Mouse (Mus musculus) brain, embryonic 14.5 days (tissue): Measurements from ENCODE around the gene Mtss1l. TPM values are rescaled to one million over a fixed set of nuclear protein-coding genes. Genes with fewer than 3 reads are reported as not detected.

Experiments
- DNase-seq: peaks from one replicate; pipeline ENCODE4 v3.0.0-alpha.2; 2011; ENCODE audit warnings: low read depth
- CTCF ChIP-seq: fragments of 200-500 bp; IDR thresholded peaks from 2 replicates; pipeline ENCODE4 v1.5.1; 2012; ENCODE audit warnings: inconsistent platforms, mild to moderate bottlenecking, moderate library complexity, borderline replicate concordance; ENCODE audit not compliant: insufficient read depth, insufficient read length; ENCODE audit errors: extremely low read depth
- POLR2A ChIP-seq: fragments of 200-500 bp; IDR thresholded peaks from 2 replicates; pipeline ENCODE4 v1.6.1; 2012; ENCODE audit warnings: mild to moderate bottlenecking, inconsistent platforms, borderline replicate concordance; ENCODE audit not compliant: poor library complexity, insufficient read depth, insufficient read length, severe bottlenecking; ENCODE audit errors: extremely low read depth
- polyA plus RNA-seq: library from polyadenylated mRNA; depleted of rRNA; stranded (reverse); fragments of >200 nt; gene quantifications from 2 replicates; pipeline ENCODE4 v1.2.3, GENCODE M21; 2012

Gene Mtss1l
- polyA plus RNA-seq, 1 experiment = 189 TPM

DNA sequence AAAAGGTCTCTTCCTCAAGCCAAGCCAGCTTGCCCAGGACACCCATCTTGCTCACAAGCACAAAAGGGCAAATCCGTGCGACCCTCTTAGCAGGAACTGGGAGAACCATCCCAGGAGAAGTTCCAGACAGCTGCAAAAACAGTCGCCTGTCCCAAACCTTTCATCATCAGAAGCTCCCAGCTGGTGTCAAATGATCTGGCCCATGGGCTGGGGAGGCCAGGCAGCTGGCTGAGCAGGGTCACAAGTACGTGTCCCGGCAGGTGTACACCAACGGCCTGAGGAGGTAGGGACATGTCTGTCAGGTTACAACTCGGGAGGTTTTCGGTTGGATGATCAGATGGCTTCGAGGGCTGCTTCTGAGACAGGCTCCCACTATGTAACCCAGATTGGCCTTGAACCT lies 25.4 kb downstream of the Mtss1l start:
- no peak for TF ChIP-seq CTCF
- no peak for TF ChIP-seq POLR2A

DNA sequence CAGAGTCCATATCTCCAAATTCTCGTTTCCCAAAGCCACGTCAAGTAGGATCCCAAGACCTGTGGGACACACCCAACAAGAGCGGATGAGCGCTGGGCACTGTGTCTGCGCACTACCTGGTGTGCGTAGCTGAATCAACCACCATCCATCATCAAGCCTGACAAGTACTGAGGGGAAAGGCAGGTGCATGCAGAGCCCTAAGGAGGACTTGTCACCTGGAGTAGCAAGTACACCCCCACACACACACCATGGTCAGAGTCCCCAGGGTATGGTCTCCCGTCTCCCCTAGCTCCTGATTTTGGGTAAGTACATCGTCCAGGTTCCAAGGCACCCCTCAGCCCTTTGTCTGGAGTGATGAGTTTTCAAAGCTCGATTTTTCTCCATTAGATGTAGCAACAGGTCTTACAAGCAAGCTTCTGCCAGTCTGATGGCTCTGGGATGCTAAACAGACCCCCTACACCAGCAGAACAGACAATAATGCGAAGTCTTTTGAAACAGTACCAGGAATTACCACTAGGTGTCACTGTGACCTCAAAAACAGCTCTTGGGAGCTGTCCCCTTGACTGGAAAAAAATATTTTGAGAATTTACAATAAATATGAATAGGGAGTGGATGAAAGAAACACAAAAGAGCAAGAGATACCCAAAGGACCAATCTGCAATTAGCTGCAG lies 28.4 kb downstream of the Mtss1l start:
- DNase-seq = peak; percentile 88
- TF ChIP-seq POLR2A = no peak
- TF ChIP-seq CTCF = peak; percentile 67; the same call in 1 of the 2 replicates

More for the DNA sequence above, 25.4 kb downstream of the Mtss1l start:
- no peak for DNase-seq

DNA sequence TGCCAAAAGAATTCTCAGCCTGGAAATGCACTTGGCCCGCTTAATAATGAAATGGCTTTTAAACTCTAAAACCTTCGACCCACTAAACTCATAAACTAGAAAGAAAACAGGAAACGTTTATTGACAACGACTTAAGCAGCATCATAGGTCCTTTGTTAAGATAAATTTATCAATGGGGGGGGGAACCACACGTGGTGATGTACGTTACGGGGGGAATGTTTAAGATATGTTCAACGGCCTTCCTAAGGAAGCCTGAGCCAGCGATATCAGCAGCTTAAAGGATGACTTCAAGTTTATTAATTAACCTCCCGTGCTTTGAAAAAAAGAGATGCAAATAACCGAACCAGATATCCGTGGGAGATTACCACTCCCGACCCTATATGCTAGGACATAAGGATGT lies 29.0 kb downstream of the Mtss1l start:
- no peak for TF ChIP-seq CTCF
- no peak for TF ChIP-seq POLR2A
- DNase-seq = no peak

DNA sequence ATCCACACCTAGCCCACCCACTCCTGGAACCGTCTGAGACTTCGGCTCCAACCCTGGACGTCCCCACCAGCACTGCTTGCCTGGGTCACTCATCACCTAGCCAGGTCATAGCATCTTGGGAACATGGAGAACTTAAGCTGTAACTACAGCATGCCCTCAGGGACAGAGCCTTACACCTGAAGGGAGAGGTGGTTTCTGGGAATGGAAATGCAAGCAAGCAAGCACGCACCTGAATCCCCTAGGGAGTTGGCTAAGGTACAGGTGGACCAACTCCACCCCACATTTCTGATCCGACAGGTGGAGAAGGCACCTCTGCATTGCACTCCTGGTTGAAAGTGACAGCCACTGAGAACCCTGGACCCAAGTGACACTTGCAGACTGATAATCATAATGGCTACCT lies 30.2 kb downstream of the Mtss1l start:
- DNase-seq = no peak
- TF ChIP-seq POLR2A (no peak), CTCF (no peak)

DNA sequence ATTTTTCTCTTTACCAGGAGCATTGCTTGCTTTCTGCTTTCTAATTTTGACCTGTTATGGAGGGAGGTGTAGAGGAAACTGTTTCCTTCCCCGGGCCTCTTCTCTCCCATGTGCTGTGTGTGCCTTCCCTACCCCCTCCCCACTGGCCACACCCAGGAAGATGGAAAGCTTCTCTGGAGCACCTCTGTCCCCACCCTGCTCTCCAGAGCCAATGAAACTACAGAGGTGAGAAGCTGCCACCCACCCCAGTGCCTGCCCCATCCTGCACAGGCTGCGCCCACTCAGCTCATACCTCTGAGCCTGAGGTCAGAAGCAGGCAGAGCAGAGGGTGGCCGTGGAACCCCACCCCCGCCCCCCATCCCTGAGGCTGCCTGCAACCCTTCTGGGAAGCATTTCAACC lies 33.4 kb downstream of the Mtss1l start:
- DNase-seq = no peak
- TF ChIP-seq POLR2A = no peak
- no peak for TF ChIP-seq CTCF

DNA sequence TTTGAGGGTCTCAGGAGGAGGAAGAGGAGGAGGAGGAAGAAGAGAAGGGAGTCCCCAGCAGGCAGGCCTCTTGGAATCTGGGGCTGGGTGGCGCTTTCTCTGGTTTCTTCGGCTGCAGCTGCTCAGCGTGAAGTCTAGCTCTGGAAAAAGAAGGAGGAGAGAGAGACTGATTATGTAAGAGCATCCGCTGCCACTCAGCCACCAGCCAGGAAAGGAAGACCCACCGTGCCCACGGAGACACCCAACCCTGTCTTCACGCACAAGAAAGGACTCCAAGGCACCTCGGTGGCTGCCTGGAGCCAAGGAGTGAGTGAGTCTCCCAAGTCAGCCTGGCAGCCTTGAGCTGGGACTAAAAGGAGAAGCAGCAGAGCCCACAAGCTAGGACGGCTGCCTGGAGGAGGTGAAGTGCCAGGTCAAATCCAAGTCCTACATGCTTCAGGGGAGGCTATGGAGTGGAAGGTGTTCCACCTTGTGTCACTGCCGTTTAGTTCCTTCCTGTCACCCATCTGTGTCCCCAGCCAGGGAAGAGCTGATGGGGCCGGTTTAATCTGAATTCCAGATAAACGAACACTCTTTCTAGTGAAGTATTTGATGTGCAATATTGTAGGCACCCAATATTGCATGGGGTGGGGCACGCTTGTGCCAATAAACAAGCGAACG lies 34.4 kb downstream of the Mtss1l start:
- DNase-seq = no peak
- TF ChIP-seq POLR2A (no peak), CTCF (no peak)

DNA sequence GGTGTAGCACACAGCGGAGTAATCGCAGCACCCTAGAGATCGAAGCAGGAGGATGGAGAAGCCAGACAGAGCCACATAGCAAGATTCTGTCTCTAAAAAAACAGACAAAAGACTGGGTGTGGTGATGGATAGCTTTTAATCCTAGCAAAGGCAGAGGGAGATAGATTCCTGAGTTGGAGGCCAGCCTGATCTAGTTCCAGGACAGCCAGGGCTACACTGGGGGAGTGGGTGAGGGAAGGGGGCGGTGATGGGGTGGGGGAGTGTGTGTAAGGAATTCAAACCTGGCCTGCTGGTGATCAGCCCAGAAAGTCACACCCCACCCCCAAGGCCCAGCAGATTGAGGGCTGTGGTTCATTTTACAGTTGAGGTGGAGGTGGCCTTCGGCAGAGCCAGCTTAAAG lies 34.9 kb downstream of the Mtss1l start:
- TF ChIP-seq CTCF = no peak
- no peak for TF ChIP-seq POLR2A
- DNase-seq = no peak

DNA sequence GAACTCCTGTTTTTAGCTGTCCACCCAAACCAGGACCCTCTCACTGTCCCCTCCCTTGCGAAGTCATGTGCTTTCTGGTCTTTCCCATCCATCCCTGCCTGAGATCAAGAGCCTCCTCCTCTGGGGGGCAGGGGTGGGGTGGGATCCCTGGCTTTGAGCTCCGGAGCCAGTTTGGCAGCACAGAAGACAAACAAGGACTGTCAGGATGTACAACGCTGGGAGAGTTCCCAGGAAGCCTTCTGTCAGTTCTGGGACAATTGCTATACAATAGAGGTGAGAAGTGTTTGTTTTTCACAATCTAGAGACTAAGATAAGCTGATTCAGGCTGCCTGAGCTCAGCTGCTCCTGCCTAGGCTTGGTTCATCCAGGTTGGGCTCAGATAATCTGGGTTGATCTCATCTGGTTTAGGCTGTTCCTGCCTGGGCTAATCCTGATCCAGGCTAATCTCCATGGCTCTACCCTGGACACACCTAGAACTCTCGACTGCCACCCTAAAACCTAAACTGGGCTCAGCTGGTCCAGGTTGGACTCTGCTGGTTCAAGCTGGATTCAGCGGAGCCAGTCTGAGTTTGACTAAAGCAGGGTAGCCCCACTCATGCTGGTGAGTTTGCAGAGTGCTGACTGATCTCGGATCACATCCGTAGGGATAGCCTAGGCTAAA lies 39.1 kb downstream of the Mtss1l start:
- TF ChIP-seq POLR2A = no peak
- peak; percentile 27 for DNase-seq

DNA sequence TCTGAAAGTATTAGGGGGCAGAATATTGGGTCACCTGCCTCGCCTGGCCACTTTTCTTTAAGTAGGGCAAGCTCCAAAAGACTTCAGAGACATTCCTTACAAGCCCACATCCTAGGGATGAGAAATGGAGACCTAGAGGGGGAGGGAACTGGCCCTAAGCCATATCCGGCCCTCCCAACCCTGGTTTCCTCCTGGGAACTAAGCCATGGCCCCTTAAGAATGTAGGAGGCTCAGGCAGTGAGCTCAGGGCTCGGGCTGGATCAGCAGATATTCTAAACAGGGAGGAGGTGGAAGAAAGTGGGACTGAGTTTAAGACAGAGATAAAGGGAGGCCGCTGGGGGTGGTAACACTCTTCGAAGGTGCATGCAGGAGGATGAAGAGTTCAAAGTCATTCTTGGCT lies 39.9 kb downstream of the Mtss1l start:
- TF ChIP-seq POLR2A (no peak), CTCF (no peak)
- peak; percentile 16 for DNase-seq

DNA sequence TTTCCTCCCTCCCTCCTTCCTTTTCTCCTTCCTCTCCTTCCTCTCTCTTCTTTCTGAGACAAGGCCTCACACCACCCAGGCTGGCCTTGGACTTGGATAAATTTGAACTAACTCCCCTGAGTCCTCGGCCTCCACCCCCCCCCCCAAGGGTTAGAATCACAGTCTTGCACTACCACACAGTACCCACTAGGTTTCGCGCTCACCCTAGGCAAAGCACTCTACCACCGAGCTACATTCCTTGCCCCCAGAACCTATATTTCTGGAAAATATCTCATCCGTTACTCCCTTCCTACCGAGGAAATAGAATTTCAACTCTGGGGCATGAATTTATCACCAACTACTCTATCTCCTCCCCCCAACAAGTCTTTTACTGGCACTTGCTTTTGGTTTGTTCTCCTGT lies 40.7 kb downstream of the Mtss1l start:
- no peak for DNase-seq
- no peak for TF ChIP-seq POLR2A
- no peak for TF ChIP-seq CTCF

DNA sequence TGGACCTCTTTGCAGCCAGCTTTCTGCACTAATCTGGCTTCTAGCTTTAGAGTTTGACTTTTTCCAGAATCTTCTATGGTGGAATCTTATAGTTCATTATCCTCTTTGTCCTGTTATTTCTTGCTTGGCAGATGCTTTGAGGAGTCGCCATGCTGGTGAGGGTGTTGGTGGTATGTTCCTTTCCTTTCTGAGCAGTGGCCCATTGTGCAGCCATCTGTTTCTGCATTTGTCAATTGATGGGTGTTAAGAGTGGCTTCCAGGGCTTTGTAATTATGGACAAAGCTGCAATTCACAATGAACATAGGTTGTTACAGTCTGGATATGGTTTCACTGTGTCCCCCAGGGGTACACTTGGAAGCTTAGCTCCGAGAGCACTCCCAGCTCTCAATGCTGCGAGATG lies 43.4 kb downstream of the Mtss1l start:
- DNase-seq = peak; percentile 58

More for the DNA sequence above, 43.4 kb downstream of the Mtss1l start:
- no peak for TF ChIP-seq CTCF
- no peak for TF ChIP-seq POLR2A
